Mouse (Mus musculus) CD4-positive naive resting alpha-beta T cell, adult 76 days (primary cell): ENCODE results near the gene Paxip1. TPM values are rescaled to one million over a fixed set of nuclear protein-coding genes. Genes with fewer than 3 reads are reported as not detected.

Experiments used
- total RNA-seq: library from RNA; stranded (reverse); gene quantifications from one replicate; pipeline ENCODE4 v1.2.4, GENCODE M21; 2023

Paxip1 gene
- total RNA-seq, result 38.3 TPM

DNA sequence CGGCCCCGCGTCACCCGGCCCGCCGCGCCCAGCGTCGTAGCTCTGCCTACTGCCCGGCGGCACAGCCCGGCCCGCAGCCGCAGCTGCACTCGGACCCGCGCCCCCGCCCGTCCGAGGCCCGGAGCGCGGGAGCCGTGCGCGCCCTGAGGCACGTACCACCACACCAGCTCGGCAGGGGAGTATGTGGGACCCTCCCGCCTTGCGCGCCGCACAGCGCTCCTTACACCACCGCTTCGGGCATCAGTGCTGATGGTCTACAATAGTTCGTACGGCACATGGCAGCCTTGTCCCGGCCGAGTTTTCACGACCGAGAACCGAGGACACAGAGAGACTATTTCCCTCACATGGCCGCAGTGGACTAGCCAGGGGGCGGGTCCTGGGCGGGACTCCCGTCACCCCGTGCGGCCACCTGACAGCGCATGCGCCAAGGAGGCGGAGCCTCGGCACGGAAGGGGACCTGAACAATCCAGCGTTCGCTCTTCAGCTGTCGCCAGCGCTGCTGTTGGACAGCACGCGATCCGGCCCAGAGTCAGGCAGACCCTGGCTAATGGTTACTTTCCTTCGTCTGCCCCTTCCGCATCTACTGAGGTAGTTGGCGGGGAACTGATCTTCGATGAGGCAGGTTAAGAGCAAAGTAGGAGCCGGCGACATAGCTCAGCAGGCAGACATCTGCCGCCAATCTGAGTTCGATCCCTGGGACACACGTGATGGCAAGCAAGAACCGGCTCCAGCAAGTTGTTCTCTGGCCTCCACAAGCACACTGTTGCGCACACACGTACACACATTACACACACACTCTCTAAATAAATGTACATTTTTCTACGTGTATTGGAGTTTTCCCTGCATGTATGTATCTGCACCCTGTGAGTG lies at the start of gene Paxip1:
Paxip1 (minus strand) TSS at position 389 of the 870 bp plus-strand sequence.

Other genes starting within 250 kb of the Paxip1 start
- not detected for gene Htr5a, start 50.5 kb upstream of the Paxip1 start, total RNA-seq